Mouse (Mus musculus) MEL (cell line): Measurements from ENCODE around the gene Ss18l2. TPM values are rescaled to one million over a fixed set of nuclear protein-coding genes. Genes with fewer than 3 reads are reported as not detected.

Experiments used
- DNase-seq: peaks from one replicate; pipeline ENCODE4 v3.0.0; 2011; ENCODE audit warnings: low read depth, low spot score
- H3K27ac ChIP-seq: 2 replicates; pipeline ENCODE4 v1.5.1; 2012; ENCODE audit warnings: low read depth, mild to moderate bottlenecking, control low read depth, low read length, moderate library complexity; ENCODE audit not compliant: control insufficient read depth
- H3K27me3 ChIP-seq, 2 experiments: fragments of 150-350 bp in 1 of 2; sonication (generic) in 1 of 2; 2 replicates each; pipeline ENCODE4 v1.6.1; 2012; ENCODE audit warnings: low read length in 2 of 2, mild to moderate bottlenecking in 2 of 2, improper control_type of control experiment in 1 of 2, moderate library complexity in 1 of 2; ENCODE audit not compliant: insufficient read depth in 2 of 2, control insufficient read depth in 1 of 2
- H3K36me3 ChIP-seq, 2 experiments: 2 replicates each; pipeline ENCODE4 v1.6.1; 2012 to 2014; ENCODE audit warnings: low read length in 2 of 2, improper control_type of control experiment in 1 of 2, inconsistent platforms in 1 of 2, mild to moderate bottlenecking in 1 of 2; ENCODE audit not compliant: insufficient read depth in 2 of 2, control insufficient read depth in 1 of 2
- H3K4me1 ChIP-seq, 2 experiments: fragments of 150-350 bp in 1 of 2; sonication (generic) in 1 of 2; 2 replicates each; pipeline ENCODE4 v1.6.1; 2012; ENCODE audit warnings: low read length in 2 of 2, improper control_type of control experiment in 1 of 2, mild to moderate bottlenecking in 1 of 2; ENCODE audit not compliant: insufficient read depth in 2 of 2, control insufficient read depth in 1 of 2
- H3K4me3 ChIP-seq, 2 experiments: fragments of 150-350 bp in 1 of 2; sonication (generic) in 1 of 2; 2 replicates each; pipeline ENCODE4 v1.5.1; 2012; ENCODE audit warnings: low read depth in 2 of 2, low read length in 2 of 2, mild to moderate bottlenecking in 2 of 2, moderate library complexity in 2 of 2, control low read depth in 1 of 2, improper control_type of control experiment in 1 of 2; ENCODE audit not compliant: control insufficient read depth in 1 of 2, insufficient read depth in 1 of 2
- H3K79me2 ChIP-seq: 2 replicates; pipeline ENCODE4 v1.6.1; 2012; ENCODE audit warnings: mild to moderate bottlenecking, low read length, moderate library complexity; ENCODE audit not compliant: control insufficient read depth, poor library complexity, insufficient read depth
- H3K9ac ChIP-seq: 2 replicates; pipeline ENCODE4 v1.6.1; 2012; ENCODE audit warnings: low read depth, mild to moderate bottlenecking, control low read depth, low read length, moderate library complexity; ENCODE audit not compliant: control insufficient read depth, poor library complexity, severe bottlenecking
- H3K9me3 ChIP-seq: fragments of 150-350 bp; sonication (generic); replicated peaks from 2 replicates; pipeline ENCODE4 v1.6.1; 2012; ENCODE audit warnings: mild to moderate bottlenecking, low read length, improper control_type of control experiment, moderate library complexity; ENCODE audit not compliant: insufficient read depth
- BHLHE40 ChIP-seq: IDR thresholded peaks from 2 replicates; pipeline ENCODE4 v1.6.1; 2012; ENCODE audit warnings: low read depth, mild to moderate bottlenecking, inconsistent platforms, low read length, improper control_type of control experiment, borderline replicate concordance
- CHD1 ChIP-seq: IDR thresholded peaks from 2 replicates; pipeline ENCODE4 v1.6.1; 2012; ENCODE audit warnings: low read depth, mild to moderate bottlenecking, inconsistent platforms, low read length, improper control_type of control experiment
- CHD2 ChIP-seq: IDR thresholded peaks from 2 replicates; pipeline ENCODE4 v1.6.1; 2011; ENCODE audit warnings: low read length, improper control_type of control experiment
- ELF1 ChIP-seq: IDR thresholded peaks from 2 replicates; pipeline ENCODE4 v1.6.1; 2014; ENCODE audit warnings: low read depth, mild to moderate bottlenecking, inconsistent platforms, low read length, improper control_type of control experiment, moderate library complexity
- EP300 ChIP-seq, 2 experiments: IDR thresholded peaks; 2 replicates each; pipeline ENCODE4 v1.6.1; 2011; ENCODE audit warnings: improper control_type of control experiment in 2 of 2, low read length in 2 of 2, low read depth in 1 of 2, mild to moderate bottlenecking in 1 of 2
- ETS1 ChIP-seq: IDR thresholded peaks from 2 replicates; pipeline ENCODE4 v1.6.1; 2012; ENCODE audit warnings: low read depth, mild to moderate bottlenecking, inconsistent platforms, low read length, improper control_type of control experiment, moderate library complexity
- HCFC1 ChIP-seq: IDR thresholded peaks from 2 replicates; pipeline ENCODE4 v1.6.1; 2012; ENCODE audit warnings: low read depth, mild to moderate bottlenecking, inconsistent platforms, low read length, improper control_type of control experiment, moderate library complexity
- JUND ChIP-seq: IDR thresholded peaks from 2 replicates; pipeline ENCODE4 v1.6.1; 2011; ENCODE audit warnings: low read depth, mild to moderate bottlenecking, improper control_type of control experiment, low read length
- KAT2A ChIP-seq: conservative IDR thresholded peaks from 2 replicates; pipeline ENCODE4 v1.6.1; 2012; ENCODE audit warnings: low read depth, low read length, improper control_type of control experiment, inconsistent platforms
- MAFK ChIP-seq: IDR thresholded peaks from 2 replicates; pipeline ENCODE4 v1.6.1; 2011; ENCODE audit warnings: low read depth, mild to moderate bottlenecking, low read length, improper control_type of control experiment, borderline replicate concordance
- MAX ChIP-seq: IDR thresholded peaks from 2 replicates; pipeline ENCODE4 v1.6.1; 2011; ENCODE audit warnings: low read length, improper control_type of control experiment
- MAZ ChIP-seq: IDR thresholded peaks from 2 replicates; pipeline ENCODE4 v1.6.1; 2012; ENCODE audit warnings: low read depth, mild to moderate bottlenecking, inconsistent platforms, low read length, improper control_type of control experiment
- MEF2A ChIP-seq: IDR thresholded peaks from 2 replicates; pipeline ENCODE4 v1.6.1; 2014; ENCODE audit warnings: low read depth, mild to moderate bottlenecking, inconsistent platforms, low read length, improper control_type of control experiment; ENCODE audit not compliant: poor library complexity, insufficient replicate concordance, severe bottlenecking; ENCODE audit errors: extremely low read depth
- MXI1 ChIP-seq: IDR thresholded peaks from 2 replicates; pipeline ENCODE4 v1.6.1; 2011; ENCODE audit warnings: mild to moderate bottlenecking, low read depth, low read length, improper control_type of control experiment
- POLR2A ChIP-seq, 2 experiments: IDR thresholded peaks; 2 replicates each; pipeline ENCODE4 v1.6.1; 2011 to 2012; ENCODE audit warnings: low read length in 2 of 2, mild to moderate bottlenecking in 2 of 2, control low read depth in 1 of 2, improper control_type of control experiment in 1 of 2, low read depth in 1 of 2, moderate library complexity in 1 of 2; ENCODE audit not compliant: control insufficient read depth in 1 of 2, insufficient read depth in 1 of 2, poor library complexity in 1 of 2
- POLR2AphosphoS2 ChIP-seq: IDR thresholded peaks from 2 replicates; pipeline ENCODE4 v1.6.1; 2011; ENCODE audit warnings: low read length, improper control_type of control experiment
- RAD21 ChIP-seq: IDR thresholded peaks from 2 replicates; pipeline ENCODE4 v1.6.1; 2011; ENCODE audit warnings: mild to moderate bottlenecking, low read depth, low read length, improper control_type of control experiment
- SIN3A ChIP-seq: IDR thresholded peaks from 2 replicates; pipeline ENCODE4 v1.6.1; 2012; ENCODE audit warnings: low read length, improper control_type of control experiment, inconsistent platforms
- SMC3 ChIP-seq: IDR thresholded peaks from 2 replicates; pipeline ENCODE4 v1.6.1; 2011; ENCODE audit warnings: low read depth, low read length, improper control_type of control experiment
- TBP ChIP-seq: IDR thresholded peaks from 2 replicates; pipeline ENCODE4 v1.8.0; 2011; ENCODE audit warnings: low read depth, low read length, improper control_type of control experiment
- UBTF ChIP-seq: IDR thresholded peaks from 2 replicates; pipeline ENCODE4 v1.6.1; 2012; ENCODE audit warnings: low read depth, mild to moderate bottlenecking, inconsistent platforms, low read length, improper control_type of control experiment, moderate library complexity, borderline replicate concordance; ENCODE audit not compliant: insufficient read depth
- USF1 ChIP-seq: IDR thresholded peaks from 2 replicates; pipeline ENCODE4 v1.6.1; 2014; ENCODE audit warnings: low read depth, mild to moderate bottlenecking, inconsistent platforms, low read length, improper control_type of control experiment, moderate library complexity
- USF2 ChIP-seq, 2 experiments: IDR thresholded peaks; 2 replicates each; pipeline ENCODE4 v1.6.1; 2011 to 2012; ENCODE audit warnings: improper control_type of control experiment in 2 of 2, low read length in 2 of 2, borderline replicate concordance in 1 of 2, inconsistent platforms in 1 of 2, low read depth in 1 of 2, mild to moderate bottlenecking in 1 of 2; ENCODE audit not compliant: insufficient read depth in 1 of 2
- ZC3H11A ChIP-seq: IDR thresholded peaks from 2 replicates; pipeline ENCODE4 v1.6.1; 2012; ENCODE audit warnings: low read depth, mild to moderate bottlenecking, inconsistent platforms, low read length, improper control_type of control experiment
- ZMIZ1 ChIP-seq: IDR thresholded peaks from 2 replicates; pipeline ENCODE4 v1.6.1; 2012; ENCODE audit warnings: low read depth, mild to moderate bottlenecking, inconsistent platforms, low read length, improper control_type of control experiment, moderate library complexity
- polyA plus RNA-seq, 2 experiments: library from polyadenylated mRNA; stranded (reverse) in 1 of 2; unstranded in 1 of 2; fragments of >175 nt in 1 of 2; fragments of >200 nt in 1 of 2; gene quantifications; 2 replicates each; pipeline versions ENCODE4 v1.2.1 to v1.2.4; 2012; ENCODE audit warnings: low replicate concordance in 2 of 2, low read depth in 1 of 2; ENCODE audit not compliant: insufficient read length in 2 of 2, insufficient read depth in 1 of 2, missing spikeins in 1 of 2
- total RNA-seq: library from RNA; depleted of rRNA; stranded (reverse); fragments of 300-350 nt; gene quantifications from 2 replicates; pipeline ENCODE4 v1.2.3, GENCODE M21; 2012

Ss18l2 gene
- total and polyA plus RNA-seq, 3 experiments: 47.8 to 48.5 TPM; not detected in 1

DNA sequence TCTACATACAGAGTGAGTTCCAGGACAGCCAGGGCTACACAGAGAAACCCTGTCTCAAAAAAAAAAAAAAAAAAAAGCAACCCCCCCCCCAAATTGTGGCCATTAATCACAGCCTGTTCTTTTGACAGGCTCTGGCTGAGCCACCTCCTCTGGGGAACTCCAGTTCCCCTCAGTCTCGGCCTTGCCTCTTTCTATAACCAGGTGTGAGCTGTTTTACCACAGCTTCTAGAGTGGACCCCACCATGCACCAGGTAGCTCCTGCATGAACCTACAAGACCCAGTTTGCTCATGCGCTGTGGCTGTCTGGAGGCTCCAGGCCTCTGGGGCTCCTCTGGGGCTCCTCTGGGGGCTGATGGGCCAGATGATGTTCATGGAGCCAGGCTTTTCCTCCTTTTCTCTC lies 34.6 kb upstream of the Ss18l2 start:
- DNase-seq: no peak
- no peak overlapping the region for H3K4me3 ChIP-seq
- H3K9ac ChIP-seq: no peak overlapping the region
- H3K27me3 ChIP-seq: no peaks in the 10 kb centered on the region
- H3K9me3 ChIP-seq: no peaks in the 10 kb centered on the region
- H3K79me2 ChIP-seq: no peaks in the 10 kb centered on the region
- peaks cover 0 to 8% of the 10 kb centered on the region in 2 experiments; a peak in 2 of 4 replicates for H3K36me3 ChIP-seq
- H3K4me1 ChIP-seq: peaks cover 0 to 21% of the 10 kb centered on the region in 2 experiments; a peak in 2 of 4 replicates
- H3K27ac ChIP-seq: no peak overlapping the region
- TF ChIP-seq MAFK (no peak), POLR2A (IDR thresholded peaks at IDR 0.05; ENCODE audit: control insufficient read depth in 1 of 2, insufficient read depth in 1 of 2, low read depth in 1 of 2, low read length in 2 of 2, poor library complexity in 1 of 2) (no peak), RAD21 (no peak), MAX (no peak), MEF2A (no peak), MXI1 (no peak), CHD2 (no peak), UBTF (no peak), SIN3A (no peak), HCFC1 (no peak), ZC3H11A (no peak), JUND (no peak), USF1 (no peak), MAZ (no peak), SMC3 (no peak), KAT2A (no peak)

DNA sequence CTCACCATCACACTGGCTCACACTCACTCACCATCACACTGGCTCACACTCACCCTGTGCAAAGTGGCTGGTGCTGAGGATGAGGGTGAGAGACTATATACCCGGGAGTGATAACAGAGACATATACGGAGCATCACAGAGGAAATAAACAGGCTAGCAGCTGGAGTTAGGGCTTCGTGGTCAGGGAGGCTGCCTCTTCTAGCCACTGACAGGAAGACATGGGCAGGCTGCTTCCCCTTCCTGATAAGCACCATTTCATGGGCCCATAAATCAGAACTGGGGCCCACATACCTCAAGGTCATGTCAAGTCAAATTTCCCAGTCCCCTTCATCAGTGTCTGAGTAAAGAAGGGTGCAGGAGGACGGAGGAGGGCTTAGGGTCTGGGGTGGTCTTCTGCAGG lies 33.1 kb upstream of the Ss18l2 start:
- Histone ChIP-seq H3K27ac (no peak overlapping the region), H3K27me3 (no peaks in the 10 kb centered on the region), H3K9ac (no peak overlapping the region), H3K4me3 (no peak overlapping the region), H3K9me3 (no peaks in the 10 kb centered on the region), H3K79me2 (no peaks in the 10 kb centered on the region), H3K36me3 (peaks cover 0 to 7% of the 10 kb centered on the region in 2 experiments; a peak in 2 of 4 replicates), H3K4me1 (peaks cover 0 to 16% of the 10 kb centered on the region in 2 experiments; a peak in 2 of 4 replicates)
- DNase-seq: peak; percentile 23
- TF ChIP-seq UBTF: no peak
- no peak for TF ChIP-seq MXI1
- no peak for TF ChIP-seq CHD1
- no peak for TF ChIP-seq TBP
- no peak for TF ChIP-seq ETS1
- TF ChIP-seq HCFC1: no peak
- TF ChIP-seq RAD21: no peak
- no peak for TF ChIP-seq POLR2A (IDR thresholded peaks at IDR 0.05; ENCODE audit: control insufficient read depth in 1 of 2, insufficient read depth in 1 of 2, low read depth in 1 of 2, low read length in 2 of 2, poor library complexity in 1 of 2)
- no peak for TF ChIP-seq BHLHE40
- TF ChIP-seq EP300 (IDR thresholded peaks at IDR 0.05; ENCODE audit: low read depth in 1 of 2, low read length in 2 of 2): no peak
- TF ChIP-seq USF2 (IDR thresholded peaks at IDR 0.05; ENCODE audit: borderline replicate concordance in 1 of 2, insufficient read depth in 1 of 2, low read depth in 1 of 2, low read length in 2 of 2): no peak
- TF ChIP-seq POLR2AphosphoS2: no peak
- no peak for TF ChIP-seq ZMIZ1
- TF ChIP-seq ELF1: no peak
- TF ChIP-seq, all 39 proteins: peak for 0
